Mouse (Mus musculus) adrenal gland, adult 18-20 months (tissue): ENCODE measurements at regions not wholly inside any gene's neighbourhood (a gene's known extent, or its start where the extent isn't known, plus 50 kb on each side); places are given as distances from the start of the nearest gene placed in this dataset.

Experiments
- DNase-seq, 2 experiments: peaks; one replicate each; pipeline ENCODE4 v3.0.0; 2021 to 2022; ENCODE audit warnings: low spot score in 2 of 2

DNA sequence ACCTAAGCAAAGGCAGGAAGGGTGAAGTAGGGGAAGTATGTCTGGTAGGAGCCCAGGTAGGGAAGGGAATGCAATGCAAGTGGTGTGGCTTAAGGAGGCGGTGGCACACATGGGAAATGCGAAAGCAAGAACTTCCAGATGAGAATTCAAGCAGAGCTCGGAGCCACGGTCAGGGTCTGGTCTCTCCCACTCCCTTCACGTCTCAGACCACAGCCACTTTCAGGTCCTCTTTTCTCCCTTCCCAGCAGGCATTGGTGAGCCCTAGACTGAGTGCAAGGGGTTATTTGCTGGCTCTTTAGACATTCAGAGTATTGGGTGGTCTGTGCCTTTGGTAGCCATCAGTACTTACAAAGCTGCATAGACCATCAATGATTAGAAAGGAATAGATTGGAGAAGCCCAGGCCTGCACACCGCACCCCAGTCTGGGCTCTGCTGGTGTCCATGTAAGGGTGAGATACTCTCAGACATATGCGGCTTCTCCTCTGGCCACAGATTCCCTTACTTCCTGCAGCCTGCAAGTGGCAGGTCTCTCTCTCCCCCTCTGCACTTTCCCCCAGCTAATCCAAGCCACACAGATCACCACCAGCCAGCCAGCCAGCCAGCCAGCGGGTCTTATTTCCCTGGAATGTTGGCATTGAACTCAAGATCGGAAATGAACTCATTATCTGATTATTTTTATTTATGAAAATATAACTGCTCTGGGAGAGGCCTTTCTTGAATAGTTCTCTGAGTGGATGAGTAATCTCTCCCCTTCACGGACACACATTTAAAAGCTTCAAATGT lies 113.6 kb downstream of the Zfp36l2 start:
- DNase-seq: no peak

DNA sequence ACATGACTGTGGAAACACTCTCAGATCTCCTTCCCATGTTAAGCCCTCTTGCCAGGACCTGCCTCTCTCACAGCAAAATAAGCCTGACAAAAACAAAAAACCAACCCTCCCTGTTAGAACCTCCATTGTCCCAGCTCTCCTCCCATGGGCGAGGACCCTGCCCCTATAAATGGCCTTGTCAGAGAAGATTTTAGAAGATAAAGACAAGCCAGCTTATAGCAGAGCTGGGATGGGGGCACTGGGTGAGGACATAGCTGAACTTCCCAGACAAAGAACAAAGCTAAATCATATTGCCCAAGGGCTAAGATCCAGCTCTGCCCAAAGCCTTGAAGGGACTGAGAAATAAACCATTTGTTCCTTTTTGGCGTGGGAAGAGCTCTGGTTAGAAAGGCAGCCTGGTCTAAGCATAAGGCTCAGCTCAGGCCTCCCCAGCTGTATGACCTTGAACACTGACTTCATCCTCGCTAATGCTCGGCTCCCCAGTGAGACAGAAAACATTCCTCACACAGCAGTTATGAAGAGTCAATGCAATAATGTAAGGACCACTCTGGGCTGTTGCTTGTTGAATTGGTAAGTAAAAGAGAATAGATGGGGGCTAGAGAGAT lies 115.2 kb downstream of the Zfp36l2 start:
- no peak for DNase-seq

DNA sequence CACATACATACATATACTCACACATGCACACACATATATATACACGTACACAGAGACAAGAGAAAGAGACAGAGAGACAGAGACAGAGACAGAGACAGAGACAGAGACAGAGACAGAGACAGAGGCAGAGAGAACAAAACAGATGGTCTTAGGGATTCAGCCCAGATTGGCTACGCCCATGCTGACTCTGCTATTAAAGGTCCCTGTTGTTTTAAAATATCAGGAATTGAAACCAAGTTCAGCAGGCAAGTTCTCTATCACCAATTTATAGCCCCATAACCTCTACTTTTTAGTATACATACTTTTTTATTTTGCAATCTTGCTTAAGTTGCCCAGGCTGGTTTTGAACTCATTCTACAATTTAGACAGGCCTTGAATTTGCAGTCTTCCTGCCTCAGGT lies 115.9 kb downstream of the Zfp36l2 start:
- DNase-seq: no peak

DNA sequence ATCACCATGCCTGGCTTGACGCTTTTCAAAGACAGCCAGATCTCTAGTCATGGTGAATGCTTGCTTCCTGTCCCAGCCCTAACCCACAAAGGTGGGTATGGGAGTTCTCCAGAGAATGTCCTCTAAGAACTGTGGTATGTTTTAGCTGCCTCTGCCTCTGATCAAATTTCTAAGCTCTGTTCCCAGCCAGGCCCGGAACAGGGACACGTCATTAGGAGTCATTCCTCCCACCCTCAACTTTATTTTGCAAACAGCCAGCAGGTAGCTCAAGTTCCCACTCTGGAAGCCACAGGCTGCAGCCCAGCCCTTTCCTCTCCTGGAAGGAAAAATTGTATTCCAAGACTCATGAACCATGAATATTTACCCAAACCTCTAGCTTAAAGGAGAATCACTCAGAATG lies 117.2 kb downstream of the Zfp36l2 start:
- no peak for DNase-seq

DNA sequence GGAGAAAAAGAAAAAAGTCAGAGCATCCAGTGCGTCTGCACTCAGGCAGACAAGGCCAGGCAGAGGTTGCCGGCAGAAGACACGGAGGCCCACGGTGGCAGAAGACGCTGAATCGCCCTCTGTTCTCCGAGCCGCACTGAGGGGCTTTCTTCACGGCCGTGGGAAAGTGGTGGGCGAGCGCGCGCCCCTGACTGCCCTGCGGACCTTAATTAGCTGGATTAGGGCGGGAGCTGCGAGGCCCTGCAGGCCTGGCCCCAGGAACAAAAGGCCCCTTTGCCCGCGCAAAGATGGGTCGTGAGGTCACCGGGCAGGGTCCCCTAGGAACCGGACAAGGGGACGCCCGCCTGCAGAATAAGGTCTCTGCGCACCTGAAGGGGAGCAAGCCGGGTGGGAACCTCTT lies 120.6 kb downstream of the Zfp36l2 start:
- no peak for DNase-seq

DNA sequence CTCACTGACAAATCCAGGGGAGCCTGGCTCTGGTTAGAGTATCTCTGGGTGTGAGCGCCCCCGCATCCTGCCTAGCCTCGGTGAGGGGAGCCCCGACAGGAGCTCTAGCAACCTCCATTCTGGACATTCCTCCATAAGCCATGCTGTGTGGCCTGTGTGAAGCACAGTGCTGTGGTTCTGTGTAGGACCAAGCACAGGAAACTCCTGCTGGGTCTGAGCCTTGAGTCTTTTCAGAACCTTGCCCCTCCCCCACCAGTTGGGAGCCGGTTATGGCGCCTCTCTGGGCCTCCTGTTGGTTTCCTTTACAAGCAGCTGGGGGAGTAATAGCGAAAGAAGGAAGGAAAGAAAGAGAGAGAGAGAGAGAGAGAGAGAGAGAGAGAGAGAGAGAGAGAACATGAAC lies 124.0 kb downstream of the Zfp36l2 start:
- DNase-seq: no peak

DNA sequence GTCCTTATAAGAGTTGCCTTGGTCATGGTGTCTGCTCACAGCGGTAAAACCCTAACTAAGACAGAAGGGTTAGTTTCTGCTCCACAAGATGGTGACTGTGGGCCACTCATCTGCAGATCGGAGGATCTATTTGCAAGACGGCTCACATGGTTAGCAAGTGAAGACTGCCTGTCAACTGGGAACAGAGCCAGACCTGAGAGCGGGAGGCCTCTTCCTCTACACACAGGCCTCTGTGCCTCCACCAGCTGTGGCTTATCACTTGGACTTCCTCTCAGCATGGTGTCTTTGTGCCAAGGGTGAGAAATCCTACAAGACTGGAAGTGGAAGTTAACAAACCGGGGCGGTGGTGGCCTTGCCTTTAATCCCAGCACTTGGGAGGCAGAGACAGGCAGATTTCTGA lies 126.1 kb downstream of the Zfp36l2 start:
- DNase-seq: no peak

DNA sequence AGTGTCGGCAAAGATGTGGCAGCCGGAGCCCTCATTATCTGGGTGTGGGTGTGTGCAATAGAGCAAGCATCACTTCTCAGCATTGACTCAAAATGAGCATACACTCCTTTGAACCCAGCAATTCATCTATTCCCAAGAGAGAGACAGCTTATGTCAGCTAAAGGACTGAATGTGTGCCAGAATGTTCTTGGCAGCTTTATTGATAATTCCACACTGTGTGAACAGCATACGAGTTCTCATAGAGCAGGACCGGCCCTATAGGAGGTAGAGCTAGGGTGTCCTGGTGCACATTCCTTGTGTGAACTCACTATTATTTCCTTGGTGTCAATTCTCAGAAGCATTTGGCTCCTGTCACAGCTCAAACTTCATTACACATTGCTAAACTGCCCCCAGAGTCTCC lies 131.3 kb downstream of the Zfp36l2 start:
- DNase-seq: no peak

DNA sequence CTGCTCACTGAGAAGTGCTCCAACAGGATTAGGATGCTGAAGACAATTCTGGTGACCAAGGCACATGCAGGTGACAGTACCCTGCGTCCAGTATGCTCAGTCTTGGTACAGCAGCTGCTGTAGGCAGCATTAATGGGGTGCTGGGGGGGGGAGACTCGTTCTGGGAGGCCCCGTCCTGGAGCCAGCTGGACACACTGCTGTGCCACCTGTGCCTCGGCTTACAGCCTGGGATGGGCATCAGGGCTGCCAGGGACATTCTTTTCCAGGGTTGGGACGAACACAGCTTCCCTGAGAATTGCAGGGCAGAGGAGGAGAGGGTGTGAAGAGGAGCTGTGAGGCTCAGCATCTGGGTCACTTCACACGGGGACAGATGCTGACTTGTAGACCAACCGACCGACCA lies 135.3 kb downstream of the Zfp36l2 start:
- no peak for DNase-seq

DNA sequence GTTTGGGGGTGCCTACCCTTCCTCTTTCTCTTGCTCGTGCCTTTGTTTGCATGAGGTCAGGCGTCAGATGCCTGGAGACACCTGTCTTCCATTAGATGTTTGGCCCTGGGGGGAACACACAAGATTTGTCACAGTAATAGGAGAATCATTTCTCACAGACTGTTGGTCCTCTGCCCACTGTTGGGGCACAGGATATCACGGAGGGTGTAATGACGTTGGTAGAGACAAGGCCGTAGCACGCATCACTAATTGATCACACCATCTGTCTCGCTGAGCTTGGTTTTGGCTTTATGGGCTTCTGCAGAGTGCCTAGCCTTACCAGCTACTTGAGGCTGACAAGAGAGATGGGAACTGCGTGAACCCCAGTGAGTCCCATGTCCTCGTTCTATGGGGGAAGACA lies 136.5 kb downstream of the Zfp36l2 start:
- no peak for DNase-seq

DNA sequence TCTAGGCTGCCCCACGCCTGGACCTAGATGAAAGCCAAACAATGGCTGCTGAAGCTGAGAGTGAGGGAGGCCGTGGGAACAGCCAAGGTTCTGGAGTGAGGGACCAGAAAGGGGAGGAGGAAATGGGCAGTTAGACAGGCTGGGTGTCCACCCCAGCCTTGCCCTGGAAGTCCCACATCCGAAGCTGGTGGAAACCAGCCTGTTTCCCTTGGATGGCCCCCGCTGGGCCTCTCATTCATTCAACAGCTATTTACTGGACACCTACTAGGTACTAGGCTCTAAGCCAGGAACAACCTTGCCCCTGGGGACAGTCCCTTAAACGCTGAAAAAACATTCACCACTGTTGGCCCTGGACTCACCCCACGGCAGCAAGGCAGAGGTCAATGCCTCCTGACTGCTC lies 139.2 kb downstream of the Zfp36l2 start:
- DNase-seq: no peak

DNA sequence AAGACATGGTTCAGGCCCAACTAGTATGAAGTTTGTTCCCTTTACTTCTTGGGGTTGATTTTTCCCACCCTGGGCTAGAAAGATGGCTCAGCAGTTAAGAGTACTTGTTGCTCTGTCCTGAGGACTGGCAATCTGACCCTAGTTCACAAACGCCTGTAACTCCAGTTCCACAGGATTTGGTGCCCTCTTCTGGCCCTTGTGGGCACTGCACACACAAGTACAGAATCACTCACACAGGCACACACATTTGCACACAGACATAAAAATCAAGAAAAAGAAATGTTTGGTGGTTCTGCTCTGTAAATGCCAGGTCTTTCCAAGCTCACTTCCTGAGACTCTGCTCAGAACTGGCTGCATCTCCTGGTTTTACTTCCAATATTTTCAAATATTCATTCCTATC lies 140.2 kb downstream of the Zfp36l2 start:
- DNase-seq: no peak

DNA sequence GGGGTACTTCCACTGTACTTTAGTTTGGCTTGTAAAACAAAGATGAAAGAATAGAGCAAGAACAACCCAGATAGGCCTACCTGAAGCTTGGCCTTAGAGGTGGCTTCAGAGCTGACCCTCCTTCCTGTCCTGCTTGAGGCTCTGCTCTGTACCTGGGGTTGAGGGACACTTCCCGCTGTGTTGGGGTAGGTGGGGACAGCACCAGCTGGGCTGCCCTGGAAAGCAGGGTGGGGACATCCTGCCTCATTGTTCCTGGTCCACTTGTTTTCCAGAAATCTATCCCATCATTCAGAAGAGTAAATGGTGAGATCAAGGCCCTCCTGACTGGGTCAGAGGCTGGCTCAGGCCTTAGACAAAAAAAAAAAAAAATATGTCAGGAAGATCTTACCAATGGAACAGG lies 141.9 kb downstream of the Zfp36l2 start:
- DNase-seq: no peak

DNA sequence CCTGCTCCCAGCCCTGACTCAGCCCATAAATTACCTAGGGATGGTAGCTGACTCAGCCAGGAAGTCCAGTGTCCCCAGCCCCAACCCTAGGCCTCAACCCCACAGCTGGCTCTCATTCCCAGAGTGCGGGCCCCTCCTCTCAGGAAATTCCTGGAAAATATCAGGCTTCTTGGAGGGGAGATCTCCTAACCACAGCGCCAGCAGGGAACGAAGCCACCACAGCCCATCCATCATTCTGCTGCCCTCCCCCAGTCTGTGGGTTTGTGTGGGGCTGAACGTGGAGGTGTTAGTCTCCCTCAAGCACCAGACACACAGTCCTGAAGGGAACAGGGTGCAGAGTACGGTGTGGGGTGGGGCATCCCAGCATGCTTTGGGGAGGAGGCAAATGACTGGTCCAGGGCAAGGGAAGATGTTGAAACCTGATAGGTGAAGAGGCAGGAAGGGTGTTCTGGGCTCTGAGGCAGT lies 143.2 kb downstream of the Zfp36l2 start:
- no peak for DNase-seq

DNA sequence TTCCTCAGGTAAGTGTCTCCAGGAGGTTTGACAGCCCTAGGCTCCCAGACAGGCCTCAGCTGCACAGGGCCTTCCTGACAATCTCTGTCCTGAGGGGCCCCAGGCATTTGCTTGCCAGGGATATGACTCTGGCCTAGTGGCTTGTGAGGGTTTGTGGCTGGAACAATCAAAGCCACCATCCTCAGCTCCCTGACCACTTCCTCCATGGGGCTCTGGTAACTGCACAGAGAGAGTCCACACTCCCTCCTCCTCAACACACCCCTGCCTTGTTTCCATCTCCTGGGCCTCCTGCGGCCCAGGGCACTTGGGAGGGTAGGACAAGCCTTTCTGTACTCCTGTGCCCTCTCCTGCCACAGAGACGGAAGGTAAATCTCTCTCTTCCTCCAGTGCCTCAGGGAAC lies 144.6 kb downstream of the Zfp36l2 start:
- no peak for DNase-seq

DNA sequence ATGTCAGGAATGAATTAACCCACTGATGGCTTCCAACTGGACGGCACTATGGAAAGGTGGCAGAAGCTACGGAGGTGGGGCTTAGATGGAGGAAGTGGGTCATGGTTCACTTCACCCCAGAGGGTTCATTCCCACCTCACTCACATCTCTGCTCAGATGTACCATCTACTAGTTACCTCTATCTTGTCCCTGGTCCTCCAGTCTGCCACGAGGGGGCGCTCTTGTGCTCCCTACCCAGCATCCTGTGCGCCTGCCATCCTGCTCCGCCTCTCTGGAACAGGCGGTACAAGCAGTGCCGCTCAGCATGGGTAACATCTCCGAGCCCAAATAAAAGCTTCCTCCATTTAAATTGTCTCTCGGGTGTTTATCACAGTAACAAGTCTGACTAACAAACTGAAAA lies 148.3 kb downstream of the Zfp36l2 start:
- no peak for DNase-seq

DNA sequence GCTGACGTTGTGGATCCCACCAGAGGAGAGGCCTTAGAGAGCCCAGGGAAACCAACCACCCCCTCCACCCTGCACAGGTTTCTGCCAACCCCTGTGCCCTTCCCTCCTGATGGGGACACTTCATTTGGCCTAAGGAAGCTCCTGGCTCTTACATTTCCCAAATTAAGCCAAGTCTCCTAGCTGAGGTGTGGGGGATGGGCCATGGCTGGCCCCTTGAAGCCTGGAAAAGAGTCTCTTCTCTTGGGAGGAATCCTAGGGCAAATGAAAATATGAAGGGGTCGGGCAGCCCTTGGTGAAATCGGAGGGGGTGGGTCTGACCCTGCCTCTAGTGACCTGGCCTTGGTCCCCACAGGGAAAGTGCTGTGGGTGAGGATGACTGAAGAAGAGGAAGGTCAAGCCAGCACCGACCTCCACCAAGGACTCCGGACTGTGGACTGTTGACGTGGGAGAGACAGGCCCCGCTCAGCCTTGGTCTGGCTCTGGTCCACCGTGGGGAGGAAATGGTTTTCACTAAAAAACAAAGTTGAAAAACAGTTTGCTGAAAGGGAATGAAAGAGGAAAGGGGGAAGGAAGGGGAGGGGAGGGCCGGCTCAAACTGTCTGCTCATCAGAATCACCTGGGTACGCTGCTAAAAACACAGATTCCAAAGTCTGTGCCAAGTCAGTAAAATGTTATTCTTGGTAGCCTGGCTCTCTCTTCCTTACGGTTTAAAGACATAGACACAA lies 150.0 kb downstream of the Zfp36l2 start:
- no peak for DNase-seq

DNA sequence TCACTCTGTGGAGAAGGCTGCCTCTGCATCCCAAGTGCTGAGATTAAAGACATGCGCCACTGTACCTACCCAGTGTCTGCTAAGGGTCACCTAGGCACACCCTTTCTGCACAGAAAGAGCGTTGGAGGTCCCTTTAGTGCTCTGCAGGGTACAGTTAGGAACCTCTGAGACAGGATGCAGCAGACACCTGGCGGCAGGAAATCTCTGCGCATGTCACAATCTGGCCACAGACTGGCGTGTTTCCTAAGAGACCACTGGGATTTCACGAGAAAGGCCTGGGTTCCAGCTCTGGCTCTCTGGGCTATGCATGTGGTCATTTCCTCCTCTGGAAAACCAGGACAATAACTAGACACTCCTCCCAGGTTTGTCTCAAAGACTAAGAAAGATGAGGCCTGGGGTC lies 151.7 kb downstream of the Zfp36l2 start:
- DNase-seq: no peak

DNA sequence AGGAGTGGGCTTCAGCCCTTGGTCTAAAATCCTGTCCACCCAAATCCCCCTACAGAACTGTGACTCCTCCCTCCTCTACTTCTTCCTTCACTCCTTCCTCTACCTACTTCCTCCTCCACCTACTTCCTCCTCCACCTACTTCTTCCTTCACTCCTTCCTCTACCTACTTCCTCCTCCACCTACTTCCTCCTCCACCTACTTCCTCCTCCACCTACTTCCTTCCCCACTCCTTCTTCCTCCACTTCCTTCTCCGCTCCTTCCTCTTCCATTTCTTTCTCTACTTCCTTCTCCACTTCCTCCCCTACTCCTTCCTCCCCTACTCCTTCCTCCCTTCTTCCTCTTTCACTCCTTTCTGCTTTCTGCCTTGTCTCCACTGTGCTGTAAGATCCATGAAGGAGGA lies 152.9 kb downstream of the Zfp36l2 start:
- DNase-seq: no peak

DNA sequence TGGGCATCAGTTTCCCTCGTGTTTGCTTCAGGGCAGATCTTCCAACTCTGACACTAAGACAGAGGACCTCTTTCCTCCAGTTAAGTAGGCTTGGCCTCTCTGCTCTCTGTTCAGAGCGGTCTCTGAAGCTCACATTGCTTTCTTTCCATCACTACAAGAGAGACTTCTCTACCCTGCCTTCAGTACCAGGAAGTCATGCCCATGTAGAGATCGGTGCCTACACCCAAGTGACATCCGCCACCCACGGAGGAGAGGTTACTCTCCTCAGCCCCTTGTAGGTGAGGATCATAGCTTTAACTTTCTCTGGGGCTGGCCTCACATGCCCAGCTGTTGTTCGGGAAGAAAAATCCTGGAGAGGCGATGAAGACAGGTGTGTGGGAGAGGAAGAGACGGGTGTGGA lies 155.3 kb downstream of the Zfp36l2 start:
- no peak for DNase-seq

DNA sequence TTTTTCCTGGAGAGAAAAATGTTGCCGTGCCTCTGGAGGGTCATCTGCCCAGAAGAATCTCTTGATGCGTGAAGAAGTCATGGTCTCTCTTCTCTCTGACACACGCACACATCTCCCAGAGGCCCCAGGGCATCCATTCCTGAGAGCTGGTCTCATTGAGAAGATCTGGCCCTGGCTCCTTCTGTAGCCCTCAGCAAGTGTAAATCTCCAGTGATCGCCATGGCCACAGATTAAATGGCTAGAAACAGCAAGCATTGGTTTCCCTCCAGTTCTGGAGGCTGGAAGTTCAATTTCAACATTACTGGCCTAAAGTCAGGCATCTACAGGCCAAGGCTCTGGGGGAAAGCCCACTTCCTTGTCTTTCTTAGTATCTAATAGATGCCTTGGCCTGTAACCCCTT lies 155.9 kb downstream of the Zfp36l2 start:
- DNase-seq: no peak

DNA sequence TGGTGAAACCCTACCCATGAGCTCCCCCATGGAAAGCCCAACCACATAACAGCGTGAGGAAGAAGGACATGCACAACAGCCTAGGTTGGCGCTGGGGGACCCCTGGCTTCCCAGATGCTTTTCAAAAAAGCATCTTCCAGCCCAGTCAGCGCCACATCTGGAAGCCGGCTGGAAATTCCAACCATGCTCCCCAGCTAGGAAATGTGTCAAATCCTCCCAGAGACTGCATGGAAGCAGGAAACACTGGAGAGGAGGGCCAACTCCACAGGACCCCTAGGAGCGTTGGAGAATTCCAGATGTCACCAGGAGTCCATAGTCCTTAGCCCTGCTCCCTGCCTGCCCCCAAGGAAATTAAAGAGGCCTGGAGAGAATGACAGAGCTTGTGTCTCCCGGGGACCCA lies 156.4 kb downstream of the Zfp36l2 start:
- no peak for DNase-seq
